Mouse (Mus musculus) kidney, embryonic 16.5 days (tissue): Measurements from ENCODE around the gene H2al1h. TPM values are rescaled to one million over a fixed set of nuclear protein-coding genes. Genes with fewer than 3 reads are reported as not detected.
"Not testable (repeated sequence)": the region's sequence is repeated elsewhere in the genome, so short reads cannot be mapped to it uniquely, and the experiment has no call there.

ENCODE experiments used
- ATAC-seq: fragments of 200-750 bp; cut with Nextera tagmentation; 2 replicates; pipeline ENCODE4 v1.8.0; 2017; ENCODE audit warnings: moderate TSS enrichment; ENCODE audit not compliant: low FRiP score, low TSS enrichment
- H3K27ac ChIP-seq: fragments of 300-500 bp; sonication (generic); 2 replicates; pipeline ENCODE4 v1.5.1; 2014; ENCODE audit warnings: low read length
- H3K27me3 ChIP-seq: fragments of 300-500 bp; sonication (generic); 2 replicates; pipeline ENCODE4 v1.6.1; 2014; ENCODE audit warnings: low read length, control low read depth, mixed read lengths; ENCODE audit not compliant: insufficient read depth
- H3K36me3 ChIP-seq: fragments of 300-500 bp; sonication (generic); 2 replicates; pipeline ENCODE4 v1.6.1; 2014; ENCODE audit warnings: low read length, control low read depth, mixed read lengths; ENCODE audit not compliant: insufficient read depth
- H3K4me1 ChIP-seq: fragments of 300-500 bp; sonication (generic); 2 replicates; pipeline ENCODE4 v1.6.1; 2014; ENCODE audit warnings: low read length, control low read depth, mixed read lengths; ENCODE audit not compliant: insufficient read depth
- H3K4me2 ChIP-seq: fragments of 300-500 bp; sonication (generic); replicated peaks from 2 replicates; pipeline ENCODE4 v1.6.1; 2014; ENCODE audit warnings: low read depth, low read length
- H3K4me3 ChIP-seq: fragments of 300-500 bp; sonication (generic); 2 replicates; pipeline ENCODE4 v1.5.1; 2014; ENCODE audit warnings: mild to moderate bottlenecking, low read length
- H3K9ac ChIP-seq: fragments of 300-500 bp; sonication (generic); replicated peaks from 2 replicates; pipeline ENCODE4 v1.6.1; 2014; ENCODE audit warnings: low read length
- H3K9me3 ChIP-seq: fragments of 300-500 bp; sonication (generic); 2 replicates; pipeline ENCODE4 v1.6.1; 2016; ENCODE audit warnings: low read length, control low read depth
- WGBS: fragments of 180-500 bp; shearing (Covaris S2); extraction: QIAGEN DNeasy Blood & Tissue Kit; methylation state at CpG from one replicate; pipeline ENCODE4 v1.1.7; 2014; 5-methylcytosine and 5-hydroxymethylcytosine counted together
- polyA plus RNA-seq: library from polyadenylated mRNA; unstranded; fragments of >200 nt; fragmentation: Nextera tagmentation; extraction: Ambion mirVana; gene quantifications from 2 replicates; pipeline ENCODE4 v1.2.1, GENCODE M21; 2015

H2al1h gene
- polyA plus RNA-seq = not detected in 2 replicates

DNA sequence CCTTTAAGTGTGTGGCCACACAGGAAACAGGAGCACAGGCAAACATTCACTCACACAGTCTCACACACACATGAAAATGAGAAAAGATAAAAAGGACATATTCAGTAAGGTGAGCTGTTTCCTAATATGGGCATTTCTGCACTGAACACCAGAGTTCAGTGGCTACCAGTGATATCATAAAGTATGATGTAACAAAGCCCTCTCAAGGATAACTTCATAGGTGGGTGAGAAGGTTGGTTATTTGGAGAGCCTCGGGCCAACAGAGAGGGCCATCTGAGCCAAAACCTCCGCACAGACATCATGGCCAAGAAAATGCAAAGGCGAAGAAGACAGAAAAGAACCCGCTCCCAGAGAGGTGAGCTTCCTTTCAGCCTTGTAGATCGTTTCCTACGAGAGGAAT lies at the start of gene H2al1h:
TSS of gene H2al1h (plus strand) at position 301 of the 400 bp plus-strand sequence.
- not testable (repeated sequence) for H3K27me3 ChIP-seq, H3K4me3 ChIP-seq, H3K4me1 ChIP-seq, H3K36me3 ChIP-seq, H3K9me3 ChIP-seq, H3K27ac ChIP-seq, H3K9ac ChIP-seq, ATAC-seq, H3K4me2 ChIP-seq
- WGBS = no CpG with 5 or more reads among the region's 6 CpGs

DNA sequence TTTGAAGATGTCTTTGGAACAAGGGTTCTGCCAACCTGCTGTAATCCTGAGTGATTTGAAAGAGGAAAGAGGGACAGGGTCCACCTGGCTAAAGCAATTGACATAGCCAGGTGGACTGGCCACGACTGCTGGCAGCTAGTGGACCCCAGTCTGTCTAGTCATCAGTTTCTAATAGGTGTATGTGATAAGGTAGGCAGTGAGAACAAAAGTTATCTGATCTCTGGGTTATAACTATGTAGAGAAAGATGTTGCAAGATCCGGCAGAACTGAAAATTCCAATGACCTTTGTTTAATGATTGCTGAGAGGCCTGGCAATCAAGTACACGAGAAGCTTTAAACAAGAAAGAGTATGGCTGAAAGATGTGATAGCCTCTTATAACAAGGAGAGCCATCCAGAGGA lies 48.1 kb upstream of the H2al1h start:
- no peaks in the 10 kb centered on the region for H3K4me1 ChIP-seq
- WGBS = 74% methylated on average over 3 of the region's 3 CpGs
- no peak overlapping the region for H3K27ac ChIP-seq
- H3K4me2 ChIP-seq = no peak overlapping the region
- ATAC-seq = no peak
- H3K36me3 ChIP-seq = no peaks in the 10 kb centered on the region
- no peaks in the 10 kb centered on the region for H3K9me3 ChIP-seq
- H3K27me3 ChIP-seq = peaks cover 3% of the 10 kb centered on the region
- H3K4me3 ChIP-seq = no peak overlapping the region
- H3K9ac ChIP-seq = no peak overlapping the region

DNA sequence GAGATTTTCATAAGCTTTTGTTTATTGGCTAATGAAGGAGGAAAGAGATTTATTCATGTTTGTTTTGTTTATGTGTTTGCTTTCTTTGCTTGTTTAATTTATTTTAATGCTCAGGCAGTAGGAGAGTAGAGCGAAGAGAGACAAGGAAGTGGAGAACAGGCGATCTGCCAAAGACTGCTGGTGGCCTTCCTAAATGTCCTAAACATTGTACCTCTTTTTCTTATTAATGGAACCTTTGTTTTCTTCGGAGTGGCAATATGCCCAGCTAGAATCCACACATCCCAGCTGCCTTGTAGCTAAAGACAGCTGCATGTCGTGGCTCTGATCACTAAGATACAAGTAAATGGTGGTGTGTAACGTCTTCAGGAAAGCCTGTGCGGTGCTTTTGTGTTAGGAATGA lies 44.2 kb upstream of the H2al1h start:
- H3K4me2 ChIP-seq = no peak overlapping the region
- H3K4me1 ChIP-seq = no peaks in the 10 kb centered on the region
- no peak for ATAC-seq
- no peak overlapping the region for H3K4me3 ChIP-seq
- H3K36me3 ChIP-seq = no peaks in the 10 kb centered on the region
- WGBS = 80% methylated on average over 6 of the region's 6 CpGs
- no peaks in the 10 kb centered on the region for H3K9me3 ChIP-seq
- H3K27me3 ChIP-seq = peaks cover 10% of the 10 kb centered on the region
- H3K27ac ChIP-seq = no peak overlapping the region
- no peak overlapping the region for H3K9ac ChIP-seq

DNA sequence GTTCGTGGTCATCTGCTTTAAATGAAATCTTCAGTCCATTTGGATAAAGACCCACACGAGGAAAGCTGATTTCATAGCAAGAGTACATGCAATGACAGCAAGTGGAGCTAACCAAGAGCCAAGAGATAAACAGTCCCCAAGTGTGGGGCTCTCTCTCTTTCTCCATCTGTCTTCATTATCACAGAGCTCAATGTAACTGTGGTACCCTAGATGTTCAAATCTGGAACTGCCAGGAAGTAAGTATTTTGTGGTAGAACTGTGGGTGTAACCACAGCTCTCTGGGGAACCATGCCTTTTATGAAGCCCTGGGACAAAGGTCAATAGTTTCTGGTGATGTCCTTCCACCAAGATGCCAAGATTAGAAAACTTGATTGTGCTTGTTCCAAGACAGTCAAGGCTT lies 40.6 kb upstream of the H2al1h start:
- Histone ChIP-seq H3K9ac (no peak overlapping the region), H3K27ac (no peak overlapping the region), H3K4me2 (no peak overlapping the region), H3K4me1 (no peaks in the 10 kb centered on the region), H3K9me3 (no peaks in the 10 kb centered on the region), H3K4me3 (no peak overlapping the region), H3K36me3 (no peaks in the 10 kb centered on the region), H3K27me3 (peaks cover 7% of the 10 kb centered on the region; the same call in 1 of the 2 replicates)
- ATAC-seq = no peak
- 78% methylated on average over 2 of the region's 2 CpGs for WGBS

DNA sequence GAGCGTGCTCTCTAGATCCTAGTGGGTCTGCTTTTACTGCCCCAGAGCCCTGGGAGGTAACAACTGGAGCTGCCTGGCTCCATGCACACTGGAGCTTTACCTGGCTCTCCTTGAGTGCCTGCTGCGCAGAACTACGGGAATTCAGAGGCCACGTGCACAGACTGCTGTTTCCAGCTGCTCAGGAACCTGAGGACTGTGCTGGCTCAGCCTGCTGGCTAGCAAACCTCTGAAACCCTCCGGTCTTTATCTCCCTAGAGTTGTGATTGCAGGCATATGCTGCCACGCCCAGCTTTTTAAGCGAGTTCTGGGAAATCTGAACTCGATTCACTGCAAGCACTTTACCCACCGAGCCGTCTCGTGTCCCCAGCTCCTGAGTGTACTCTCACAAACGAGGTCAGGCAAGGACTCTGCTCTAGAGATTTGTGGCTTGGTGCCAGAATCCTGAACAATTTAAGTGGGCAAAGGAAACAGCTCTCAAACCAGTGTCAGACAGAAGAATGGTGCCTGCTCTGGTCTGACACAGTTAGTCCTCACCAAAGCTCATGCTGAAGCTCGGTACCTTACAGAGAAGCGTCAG lies 32.9 kb upstream of the H2al1h start:
- Histone ChIP-seq H3K4me1 (no peaks in the 10 kb centered on the region), H3K27ac (no peak overlapping the region), H3K27me3 (peaks cover 10% of the 10 kb centered on the region; the same call in 1 of the 2 replicates), H3K4me3 (no peak overlapping the region), H3K4me2 (no peak overlapping the region), H3K9me3 (no peaks in the 10 kb centered on the region), H3K9ac (no peak overlapping the region), H3K36me3 (no peaks in the 10 kb centered on the region)
- WGBS = 70% methylated on average over 14 of the region's 14 CpGs
- no peak for ATAC-seq

DNA sequence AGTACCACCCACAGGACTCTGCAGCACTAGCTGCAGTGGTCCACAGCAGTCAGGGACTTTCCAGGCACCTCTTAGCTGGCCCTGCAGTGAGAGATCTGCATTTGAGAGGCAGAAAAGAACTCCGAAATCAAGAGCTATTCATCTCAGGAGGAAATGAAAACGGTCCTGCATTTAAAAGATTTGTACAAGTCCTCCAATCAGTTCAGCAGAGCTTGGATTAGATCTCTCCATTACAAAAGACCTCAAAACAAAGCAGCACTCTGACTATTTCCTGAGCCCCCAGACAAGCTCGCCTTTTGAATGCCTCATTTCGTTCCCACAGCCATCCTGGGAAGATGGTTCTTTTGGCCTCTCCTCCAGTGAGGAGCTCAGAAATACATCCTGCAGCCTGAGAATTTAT lies 32.0 kb upstream of the H2al1h start:
- WGBS = 67% methylated on average over 4 of the region's 4 CpGs
- Histone ChIP-seq H3K27ac (no peak overlapping the region), H3K27me3 (peaks cover 10% of the 10 kb centered on the region; the same call in 1 of the 2 replicates), H3K4me3 (no peak overlapping the region), H3K36me3 (no peaks in the 10 kb centered on the region), H3K9me3 (no peaks in the 10 kb centered on the region), H3K9ac (no peak overlapping the region), H3K4me1 (no peaks in the 10 kb centered on the region), H3K4me2 (no peak overlapping the region)
- no peak for ATAC-seq

DNA sequence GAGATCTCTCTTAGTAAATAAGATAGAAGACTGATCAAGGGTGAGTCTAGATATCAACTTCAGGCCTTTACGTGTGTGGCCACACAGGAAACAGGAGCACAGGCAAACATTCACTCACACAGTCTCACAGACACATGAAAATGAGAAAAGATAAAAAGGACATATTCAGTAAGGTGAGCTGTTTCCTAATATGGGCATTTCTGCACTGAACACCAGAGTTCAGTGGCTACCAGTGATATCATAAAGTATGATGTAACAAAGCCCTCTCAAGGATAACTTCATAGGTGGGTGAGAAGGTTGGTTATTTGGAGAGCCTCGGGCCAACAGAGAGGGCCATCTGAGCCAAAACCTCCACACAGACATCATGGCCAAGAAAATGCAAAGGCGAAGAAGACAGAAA lies 22.3 kb upstream of the H2al1h start, which contains the start of gene H2al1a:
TSS of gene H2al1a (plus strand) at position 301 of the 400 bp plus-strand sequence.
- not testable (repeated sequence) for H3K27me3 ChIP-seq, ATAC-seq
- WGBS = no CpG with 5 or more reads among the region's 3 CpGs

DNA sequence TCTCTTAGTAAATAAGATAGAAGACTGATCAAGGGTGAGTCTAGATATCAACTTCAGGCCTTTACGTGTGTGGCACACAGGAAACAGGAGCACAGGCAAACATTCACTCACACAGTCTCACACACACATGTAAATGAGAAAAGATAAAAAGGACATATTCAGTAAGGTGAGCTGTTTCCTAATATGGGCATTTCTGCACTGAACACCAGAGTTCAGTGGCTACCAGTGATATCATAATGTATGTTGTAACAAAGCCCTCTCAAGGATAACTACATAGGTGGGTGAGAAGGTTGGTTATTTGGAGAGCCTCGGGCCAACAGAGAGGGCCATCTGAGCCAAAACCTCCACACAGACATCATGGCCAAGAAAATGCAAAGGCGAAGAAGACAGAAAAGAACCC lies 19.2 kb upstream of the H2al1h start, which contains the start of gene H2al1b:
TSS of gene H2al1b (plus strand) at position 301 of the 400 bp plus-strand sequence.
- WGBS = 85% methylated on average over 1 of the region's 3 CpGs
- not testable (repeated sequence) for H3K4me2 ChIP-seq, H3K9ac ChIP-seq, H3K27ac ChIP-seq, H3K4me3 ChIP-seq, H3K36me3 ChIP-seq, H3K9me3 ChIP-seq, ATAC-seq, H3K4me1 ChIP-seq, H3K27me3 ChIP-seq

More for the DNA sequence above, 22.3 kb upstream of the H2al1h start, which contains the start of gene H2al1a:
- H3K4me3 ChIP-seq, H3K4me1 ChIP-seq, H3K36me3 ChIP-seq, H3K4me2 ChIP-seq, H3K9me3 ChIP-seq, H3K9ac ChIP-seq, H3K27ac ChIP-seq: not testable (repeated sequence)

DNA sequence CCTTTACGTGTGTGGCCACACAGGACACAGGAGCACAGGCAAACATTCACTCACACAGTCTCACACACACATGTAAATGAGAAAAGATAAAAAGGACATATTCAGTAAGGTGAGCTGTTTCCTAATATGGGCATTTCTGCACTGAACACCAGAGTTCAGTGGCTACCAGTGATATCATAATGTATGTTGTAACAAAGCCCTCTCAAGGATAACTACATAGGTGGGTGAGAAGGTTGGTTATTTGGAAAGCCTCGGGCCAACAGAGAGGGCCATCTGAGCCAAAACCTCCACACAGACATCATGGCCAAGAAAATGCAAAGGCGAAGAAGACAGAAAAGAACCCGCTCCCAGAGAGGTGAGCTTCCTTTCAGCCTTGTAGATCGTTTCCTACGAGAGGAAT lies 15.9 kb upstream of the H2al1h start, which contains the start of gene H2al1c:
TSS of gene H2al1c (plus strand) at position 301 of the 400 bp plus-strand sequence.
- H3K4me2 ChIP-seq, H3K27ac ChIP-seq, H3K9me3 ChIP-seq, ATAC-seq, H3K4me1 ChIP-seq, H3K9ac ChIP-seq, H3K4me3 ChIP-seq, H3K27me3 ChIP-seq, H3K36me3 ChIP-seq: not testable (repeated sequence)
- 70% methylated on average over 1 of the region's 6 CpGs for WGBS

DNA sequence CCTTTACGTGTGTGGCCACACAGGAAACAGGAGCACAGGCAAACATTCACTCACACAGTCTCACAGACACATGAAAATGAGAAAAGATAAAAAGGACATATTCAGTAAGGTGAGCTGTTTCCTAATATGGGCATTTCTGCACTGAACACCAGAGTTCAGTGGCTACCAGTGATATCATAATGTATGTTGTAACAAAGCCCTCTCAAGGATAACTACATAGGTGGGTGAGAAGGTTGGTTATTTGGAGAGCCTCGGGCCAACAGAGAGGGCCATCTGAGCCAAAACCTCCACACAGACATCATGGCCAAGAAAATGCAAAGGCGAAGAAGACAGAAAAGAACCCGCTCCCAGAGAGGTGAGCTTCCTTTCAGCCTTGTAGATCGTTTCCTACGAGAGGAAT lies 12.8 kb upstream of the H2al1h start, which contains the start of gene H2al1d:
TSS of gene H2al1d (plus strand) at position 301 of the 400 bp plus-strand sequence.
- WGBS = no CpG with 5 or more reads among the region's 6 CpGs
- not testable (repeated sequence) for H3K9ac ChIP-seq, H3K9me3 ChIP-seq, ATAC-seq, H3K4me1 ChIP-seq, H3K36me3 ChIP-seq, H3K4me2 ChIP-seq, H3K4me3 ChIP-seq, H3K27ac ChIP-seq, H3K27me3 ChIP-seq
